Mouse (Mus musculus) midbrain, embryonic 15.5 days (tissue): ENCODE data around the gene Fryl. TPM values are rescaled to one million over a fixed set of nuclear protein-coding genes. Genes with fewer than 3 reads are reported as not detected.

Experiments used
- ATAC-seq: fragments of 200-750 bp; cut with Nextera tagmentation; replicated peaks from 2 replicates; pipeline ENCODE4 v1.8.0; 2017; ENCODE audit warnings: moderate TSS enrichment
- H3K27ac ChIP-seq: fragments of 300-500 bp; sonication (generic); 2 replicates; pipeline ENCODE4 v1.5.1; 2015; ENCODE audit warnings: mild to moderate bottlenecking, inconsistent platforms
- H3K27me3 ChIP-seq: fragments of 300-500 bp; sonication (generic); replicated peaks from 2 replicates; pipeline ENCODE4 v1.6.1; 2015; ENCODE audit warnings: inconsistent platforms
- H3K36me3 ChIP-seq: fragments of 300-500 bp; sonication (generic); replicated peaks from 2 replicates; pipeline ENCODE4 v1.6.1; 2015; ENCODE audit warnings: inconsistent platforms
- H3K4me1 ChIP-seq: fragments of 300-500 bp; sonication (generic); 2 replicates; pipeline ENCODE4 v1.6.1; 2015; ENCODE audit warnings: inconsistent platforms
- H3K4me2 ChIP-seq: fragments of 300-500 bp; sonication (generic); 2 replicates; pipeline ENCODE4 v1.6.1; 2015; ENCODE audit warnings: inconsistent platforms, mild to moderate bottlenecking, moderate library complexity
- H3K4me3 ChIP-seq: fragments of 300-500 bp; sonication (generic); 2 replicates; pipeline ENCODE4 v1.5.1; 2015; ENCODE audit warnings: mild to moderate bottlenecking, inconsistent platforms
- H3K9ac ChIP-seq: fragments of 300-500 bp; sonication (generic); 2 replicates; pipeline ENCODE4 v1.6.1; 2015; ENCODE audit warnings: mild to moderate bottlenecking, inconsistent platforms
- H3K9me3 ChIP-seq: fragments of 300-500 bp; sonication (generic); 2 replicates; pipeline ENCODE4 v1.6.1; 2016; ENCODE audit warnings: inconsistent platforms
- WGBS: fragments of 180-500 bp; shearing (Covaris S2); methylation state at CpG from one replicate; pipeline ENCODE4 v1.1.7; 2015; ENCODE audit warnings: mixed read lengths; 5-methylcytosine and 5-hydroxymethylcytosine counted together
- polyA plus RNA-seq: library from polyadenylated mRNA; unstranded; fragments of >200 nt; fragmentation: Nextera tagmentation; extraction: Ambion mirVana; gene quantifications from 2 replicates; pipeline ENCODE4 v1.2.1, GENCODE M21; 2015

Fryl gene
- polyA plus RNA-seq, 1 experiment from 2014 or later, result 47.5 TPM

DNA sequence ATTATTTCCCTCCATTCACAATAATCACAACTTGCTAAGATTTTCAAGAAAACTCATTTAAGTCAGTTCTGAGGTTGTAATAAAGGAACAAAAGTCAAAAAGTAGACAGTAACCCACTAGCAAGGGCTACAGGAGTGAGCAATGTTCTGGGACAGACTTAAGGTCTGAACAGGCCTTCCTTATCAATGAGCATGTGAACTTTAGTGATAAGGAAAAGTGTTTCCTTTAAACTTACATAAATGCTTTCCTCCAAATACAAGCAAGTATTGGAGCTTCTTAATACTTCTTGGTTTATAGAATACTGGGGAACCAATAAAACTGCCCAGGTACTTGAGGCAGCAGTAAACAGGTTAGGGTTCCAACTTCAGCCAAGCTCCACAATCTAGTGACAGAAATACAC, 3.7 kb downstream of the Fryl start:
- Histone ChIP-seq H3K4me3 (no peak overlapping the region), H3K4me1 (peaks cover 35% of the 10 kb centered on the region), H3K27ac (no peak overlapping the region), H3K9ac (no peak overlapping the region), H3K27me3 (no peaks in the 10 kb centered on the region), H3K4me2 (no peak overlapping the region), H3K36me3 (no peaks in the 10 kb centered on the region), H3K9me3 (no peaks in the 10 kb centered on the region)
- no peak for ATAC-seq

DNA sequence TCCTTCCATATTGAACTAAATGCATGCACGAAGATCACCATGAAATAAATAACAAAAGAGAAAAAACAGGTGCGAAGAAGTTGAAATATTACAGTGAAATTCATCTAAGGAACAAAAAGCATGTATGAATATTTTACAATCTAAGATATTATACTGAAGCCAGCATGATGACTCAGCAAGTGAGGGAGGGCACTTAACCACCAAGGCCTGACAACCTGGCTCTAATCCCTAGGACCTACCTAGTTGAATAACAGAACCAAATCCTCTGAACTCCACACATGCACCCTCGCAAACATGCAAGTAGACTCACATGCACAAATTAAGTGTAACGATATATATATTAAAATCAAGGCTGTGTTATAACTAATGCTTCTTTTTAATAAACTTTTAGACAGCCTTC, 7.1 kb downstream of the Fryl start:
- H3K4me2 ChIP-seq, result no peak overlapping the region
- no peak overlapping the region for H3K4me3 ChIP-seq
- no peaks in the 10 kb centered on the region for H3K9me3 ChIP-seq
- no peak overlapping the region for H3K27ac ChIP-seq
- no peak overlapping the region for H3K9ac ChIP-seq
- no peak for ATAC-seq
- no peaks in the 10 kb centered on the region for H3K36me3 ChIP-seq
- H3K4me1 ChIP-seq, result peaks cover 27% of the 10 kb centered on the region
- WGBS, result 97% methylated on average over 4 of the region's 4 CpGs
- no peaks in the 10 kb centered on the region for H3K27me3 ChIP-seq

DNA sequence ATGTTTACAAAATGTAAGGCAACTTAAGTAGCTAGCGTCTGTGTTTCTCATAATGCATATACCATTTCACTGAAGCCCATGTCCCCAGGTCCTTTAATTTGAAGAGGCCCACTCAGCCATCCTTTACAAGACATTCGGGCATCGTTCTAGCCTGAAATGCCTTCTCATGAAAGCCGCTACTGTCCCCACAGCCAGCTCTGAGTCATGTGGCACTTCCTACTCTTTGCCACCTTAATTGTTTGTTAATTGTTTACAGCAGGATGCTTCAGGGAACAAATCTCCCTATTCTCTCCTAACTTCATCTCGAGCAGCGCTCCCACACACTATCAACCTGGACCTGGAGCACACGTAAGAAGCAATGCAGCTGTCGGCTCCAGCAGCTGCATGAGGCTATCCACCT, 8.2 kb downstream of the Fryl start:
- 84% methylated on average over 8 of the region's 8 CpGs for WGBS
- H3K9ac ChIP-seq, result no peak overlapping the region
- no peaks in the 10 kb centered on the region for H3K9me3 ChIP-seq
- H3K27me3 ChIP-seq, result no peaks in the 10 kb centered on the region
- no peak overlapping the region for H3K4me3 ChIP-seq
- H3K4me2 ChIP-seq, result no peak overlapping the region
- ATAC-seq, result no peak
- H3K4me1 ChIP-seq, result peaks cover 16% of the 10 kb centered on the region
- no peak overlapping the region for H3K27ac ChIP-seq
- H3K36me3 ChIP-seq, result no peaks in the 10 kb centered on the region

DNA sequence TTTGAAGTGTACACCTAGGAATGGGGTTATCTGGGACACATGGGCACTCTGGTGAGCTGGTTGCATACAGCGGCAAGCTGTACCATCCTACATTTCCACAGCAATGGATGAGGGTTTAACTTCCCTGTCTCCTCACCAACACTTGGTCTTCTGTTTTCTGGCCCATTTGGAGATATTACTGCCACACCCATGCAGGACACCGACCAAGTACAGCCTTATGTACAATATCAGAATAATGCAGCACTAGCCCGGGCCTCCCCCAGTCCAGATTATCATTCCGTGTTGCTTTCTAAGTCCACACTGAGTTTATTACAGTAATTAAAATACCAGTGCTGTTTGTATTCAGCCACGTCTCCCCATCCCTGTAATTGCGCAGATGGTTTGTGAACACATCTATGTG, 10.0 kb downstream of the Fryl start:
- Histone ChIP-seq H3K4me1 (peaks cover 15% of the 10 kb centered on the region), H3K36me3 (no peaks in the 10 kb centered on the region), H3K27ac (no peak overlapping the region), H3K27me3 (no peaks in the 10 kb centered on the region), H3K4me3 (no peak overlapping the region), H3K4me2 (no peak overlapping the region), H3K9me3 (no peaks in the 10 kb centered on the region), H3K9ac (no peak overlapping the region)
- ATAC-seq, result no peak
- WGBS, result 92% methylated on average over 6 of the region's 6 CpGs

DNA sequence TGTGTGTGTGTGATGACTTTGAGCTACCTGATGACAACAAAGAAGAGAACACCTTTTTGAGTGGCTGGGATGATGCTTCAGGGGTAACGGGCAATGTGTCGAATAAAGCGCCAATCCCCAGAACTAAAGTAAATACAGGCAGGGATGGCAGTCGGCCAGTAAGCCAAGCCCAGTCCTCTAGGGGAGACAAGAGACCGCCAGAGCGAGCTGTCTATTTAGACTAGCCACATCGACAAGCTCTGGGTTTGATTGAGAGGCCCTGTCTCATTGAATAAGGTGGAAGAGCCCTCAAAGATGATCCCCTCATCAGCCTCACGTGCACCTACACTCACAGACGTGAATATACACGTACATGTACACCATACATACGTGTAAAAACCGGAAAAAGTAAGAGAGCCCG, 12.0 kb downstream of the Fryl start:
- no peaks in the 10 kb centered on the region for H3K36me3 ChIP-seq
- H3K9ac ChIP-seq, result no peak overlapping the region
- H3K27me3 ChIP-seq, result no peaks in the 10 kb centered on the region
- 57% methylated on average over 13 of the region's 13 CpGs for WGBS
- no peak overlapping the region for H3K4me3 ChIP-seq
- peak; percentile 48; the same call in 1 of the 2 replicates for ATAC-seq
- H3K4me1 ChIP-seq, result peaks cover 19% of the 10 kb centered on the region
- peak overlapping the region; percentile 2; the same call in 1 of the 2 replicates for H3K4me2 ChIP-seq
- H3K27ac ChIP-seq, result no peak overlapping the region
- H3K9me3 ChIP-seq, result no peaks in the 10 kb centered on the region

DNA sequence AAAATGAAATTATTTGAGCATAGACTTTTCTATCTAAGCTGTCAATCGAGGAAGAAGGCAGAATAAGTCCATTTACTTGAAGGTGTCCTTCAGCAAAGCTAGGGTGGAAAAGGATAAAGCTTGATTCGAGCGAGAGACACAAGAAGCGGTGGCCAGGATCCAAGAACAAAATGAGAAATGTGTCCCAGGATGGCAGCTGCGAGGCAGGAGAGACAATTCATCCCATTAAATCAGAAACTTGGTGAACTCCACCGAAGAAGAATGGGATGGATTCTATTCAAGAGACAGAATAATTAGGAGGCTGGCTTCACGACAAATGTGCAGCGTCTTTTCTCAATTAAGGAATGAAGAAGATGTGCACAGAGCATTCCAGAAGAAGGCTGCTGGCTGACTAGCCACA, 14.5 kb downstream of the Fryl start:
- Histone ChIP-seq H3K27me3 (no peaks in the 10 kb centered on the region), H3K9me3 (no peaks in the 10 kb centered on the region), H3K36me3 (no peaks in the 10 kb centered on the region), H3K9ac (no peak overlapping the region), H3K4me2 (no peak overlapping the region), H3K27ac (no peak overlapping the region), H3K4me3 (no peak overlapping the region), H3K4me1 (peaks cover 22% of the 10 kb centered on the region)
- WGBS, result 46% methylated on average over 8 of the region's 8 CpGs
- ATAC-seq, result no peak

DNA sequence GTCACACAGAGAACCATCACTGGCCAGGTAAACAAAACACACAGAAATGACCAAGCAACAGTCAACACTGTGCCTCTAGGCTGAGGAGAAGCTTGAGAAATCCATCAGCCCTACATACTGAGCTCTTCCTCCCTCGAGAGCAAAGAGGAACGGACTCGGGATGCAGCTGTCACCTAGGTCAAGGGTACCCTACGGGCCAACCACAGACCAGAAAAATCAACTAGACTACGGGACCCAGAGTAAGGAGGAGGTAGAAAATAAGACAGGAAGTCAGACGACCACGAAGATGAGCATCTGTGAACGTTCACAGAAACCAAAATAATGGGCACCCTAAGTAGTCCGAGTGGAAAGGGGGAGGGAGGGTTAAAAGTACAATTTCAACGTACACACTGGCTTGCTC, 15.1 kb downstream of the Fryl start:
- Histone ChIP-seq H3K9ac (no peak overlapping the region), H3K27me3 (no peaks in the 10 kb centered on the region), H3K27ac (no peak overlapping the region), H3K4me1 (peaks cover 25% of the 10 kb centered on the region), H3K4me3 (no peak overlapping the region), H3K4me2 (no peak overlapping the region), H3K9me3 (no peaks in the 10 kb centered on the region), H3K36me3 (no peaks in the 10 kb centered on the region)
- WGBS, result 74% methylated on average over 10 of the region's 10 CpGs
- no peak for ATAC-seq

DNA sequence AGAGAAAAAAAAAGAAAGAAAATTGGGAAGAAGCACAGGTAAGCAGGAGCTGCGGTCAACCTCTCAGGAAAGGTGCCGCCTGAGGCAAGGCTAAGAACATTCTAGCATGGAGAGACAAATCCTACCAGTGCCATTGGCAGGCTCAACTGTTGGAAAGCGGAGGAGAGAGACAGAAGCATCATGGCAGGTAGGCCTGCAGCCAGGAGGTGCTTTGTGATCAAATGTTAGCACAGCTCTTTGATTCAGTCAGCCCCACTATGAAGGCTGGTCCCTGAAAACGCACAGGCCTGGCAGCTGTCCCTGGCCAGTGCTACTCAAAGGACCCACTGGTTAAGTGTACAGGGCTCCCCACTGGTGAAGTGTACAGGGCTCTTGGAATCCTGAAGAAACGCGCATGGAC, 16.0 kb downstream of the Fryl start:
- 89% methylated on average over 6 of the region's 6 CpGs for WGBS
- Histone ChIP-seq H3K4me3 (no peak overlapping the region), H3K9ac (no peak overlapping the region), H3K27ac (no peak overlapping the region), H3K4me1 (peaks cover 25% of the 10 kb centered on the region), H3K27me3 (no peaks in the 10 kb centered on the region), H3K36me3 (no peaks in the 10 kb centered on the region), H3K9me3 (no peaks in the 10 kb centered on the region), H3K4me2 (no peak overlapping the region)
- no peak for ATAC-seq

DNA sequence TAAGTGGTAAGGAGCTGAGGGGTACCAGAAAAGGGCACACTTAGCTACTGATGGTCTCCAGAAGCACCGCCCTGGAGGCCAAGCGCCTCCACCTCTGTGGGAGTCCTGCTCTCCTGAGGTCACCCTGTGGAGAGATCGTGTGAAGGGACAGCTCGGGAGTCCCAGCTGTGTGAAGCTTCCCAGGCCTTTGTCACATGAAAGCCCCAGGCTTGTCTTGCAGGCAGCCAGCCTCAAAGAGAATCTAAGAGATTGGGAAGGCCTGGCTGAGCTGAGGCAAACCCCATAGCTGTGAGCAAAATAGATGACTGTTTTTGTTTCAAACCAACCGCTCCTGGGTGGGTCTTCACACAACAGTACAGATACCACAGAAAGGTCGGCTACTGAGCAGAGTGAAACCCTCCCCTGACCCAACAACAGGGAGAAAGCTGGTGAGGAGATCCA, 19.5 kb downstream of the Fryl start:
- Histone ChIP-seq H3K9me3 (no peaks in the 10 kb centered on the region), H3K4me2 (no peak overlapping the region), H3K9ac (no peak overlapping the region), H3K36me3 (no peaks in the 10 kb centered on the region), H3K27me3 (no peaks in the 10 kb centered on the region), H3K27ac (no peak overlapping the region), H3K4me3 (no peak overlapping the region), H3K4me1 (peaks cover 26% of the 10 kb centered on the region)
- WGBS, result 13% methylated on average over 6 of the region's 6 CpGs
- 0 out of 2 replicates have a peak, but pooled peaks have one; percentile 45 for ATAC-seq

DNA sequence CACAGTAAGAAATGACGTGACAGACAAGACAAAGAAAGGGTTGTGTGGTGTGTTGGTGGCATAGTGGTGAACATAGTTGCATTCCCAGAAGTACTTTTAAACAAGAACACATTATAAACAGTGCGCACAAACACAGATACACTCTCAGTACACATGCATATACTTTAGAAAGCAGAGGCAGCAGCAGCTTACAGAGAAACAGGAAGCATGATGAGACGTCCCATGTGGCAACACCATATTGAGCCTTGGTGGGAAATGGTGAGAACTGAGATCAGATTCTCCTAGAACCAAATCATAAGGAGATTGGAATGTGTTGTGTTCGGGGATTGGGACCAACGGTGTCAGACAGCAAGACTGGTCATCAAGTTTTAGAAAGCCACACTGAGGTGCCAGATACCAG, 21.2 kb downstream of the Fryl start:
- Histone ChIP-seq H3K9me3 (no peaks in the 10 kb centered on the region), H3K27ac (no peak overlapping the region), H3K4me3 (no peak overlapping the region), H3K36me3 (no peaks in the 10 kb centered on the region), H3K9ac (no peak overlapping the region), H3K4me2 (no peak overlapping the region), H3K4me1 (peaks cover 19% of the 10 kb centered on the region), H3K27me3 (no peaks in the 10 kb centered on the region)
- 88% methylated on average over 5 of the region's 5 CpGs for WGBS
- no peak for ATAC-seq

DNA sequence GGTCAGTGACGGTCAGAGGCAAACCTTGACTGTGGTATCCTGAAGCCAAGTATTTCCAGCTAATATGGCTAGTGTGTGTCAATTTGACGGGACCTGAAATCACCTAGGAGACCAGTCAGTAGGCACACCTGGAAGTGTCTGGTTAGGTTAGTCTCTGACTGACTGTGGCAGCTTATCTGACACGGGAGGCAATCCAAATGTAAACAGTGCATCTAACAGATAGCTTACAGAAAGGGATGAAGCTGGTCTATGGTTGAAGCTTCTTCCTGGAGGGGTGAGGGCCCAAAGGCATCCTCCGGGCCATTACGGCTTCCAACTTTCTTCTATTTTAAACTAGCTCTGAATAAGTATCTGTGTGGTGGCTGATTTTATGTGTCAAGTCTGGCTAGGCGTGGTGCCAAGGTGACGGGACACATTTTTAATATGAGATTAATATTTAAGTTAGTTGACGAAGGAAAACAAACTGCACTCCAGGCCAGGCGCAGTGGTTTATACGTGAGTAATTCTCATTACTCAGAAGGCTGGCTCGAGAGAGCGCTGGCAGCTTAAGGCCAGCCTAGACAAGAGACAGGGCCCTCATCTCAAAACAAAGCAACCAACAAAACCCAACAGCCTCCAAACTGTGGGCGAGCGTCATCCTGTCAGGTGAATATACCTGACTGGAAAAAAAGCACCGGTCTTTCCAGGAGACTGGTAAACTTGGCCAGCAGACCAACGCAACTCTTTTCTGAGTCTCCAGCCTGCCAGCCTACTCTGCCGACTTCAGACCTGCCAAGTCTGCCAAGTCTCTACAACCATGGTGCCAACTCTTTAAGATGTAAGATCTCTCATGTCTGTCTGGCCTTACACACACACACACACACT, 23.2 kb downstream of the Fryl start:
- Histone ChIP-seq H3K4me3 (no peak overlapping the region), H3K4me2 (no peak overlapping the region), H3K27ac (no peak overlapping the region), H3K36me3 (no peaks in the 10 kb centered on the region), H3K4me1 (peaks cover 25% of the 10 kb centered on the region), H3K9ac (no peak overlapping the region), H3K27me3 (no peaks in the 10 kb centered on the region), H3K9me3 (no peaks in the 10 kb centered on the region)
- WGBS, result 85% methylated on average over 17 of the region's 17 CpGs
- ATAC-seq, result no peak

DNA sequence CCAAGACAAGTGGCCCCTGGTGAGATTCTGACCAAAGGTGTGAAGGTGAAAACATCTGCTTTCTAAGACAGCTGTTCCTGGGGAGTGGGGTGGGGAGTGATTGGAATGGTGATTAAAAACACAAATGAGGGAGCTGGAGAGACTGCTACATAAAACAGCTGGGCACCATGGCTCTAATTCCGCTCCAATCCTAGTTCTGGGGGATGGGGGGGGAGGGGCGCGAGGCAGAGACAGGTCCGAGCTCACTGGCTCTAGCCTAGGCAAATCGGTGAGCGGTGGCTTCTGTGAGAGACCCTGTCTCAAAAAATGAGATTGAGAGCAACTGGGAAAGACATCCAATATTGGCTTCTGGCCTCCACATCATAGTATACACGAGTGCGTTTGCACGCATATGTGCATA, 24.2 kb downstream of the Fryl start:
- peaks cover 32% of the 10 kb centered on the region for H3K4me1 ChIP-seq
- no peaks in the 10 kb centered on the region for H3K27me3 ChIP-seq
- H3K9me3 ChIP-seq, result no peaks in the 10 kb centered on the region
- no peak for ATAC-seq
- no peak overlapping the region for H3K4me2 ChIP-seq
- H3K27ac ChIP-seq, result no peak overlapping the region
- H3K36me3 ChIP-seq, result no peaks in the 10 kb centered on the region
- no peak overlapping the region for H3K4me3 ChIP-seq
- no peak overlapping the region for H3K9ac ChIP-seq
- 30% methylated on average over 9 of the region's 9 CpGs for WGBS

DNA sequence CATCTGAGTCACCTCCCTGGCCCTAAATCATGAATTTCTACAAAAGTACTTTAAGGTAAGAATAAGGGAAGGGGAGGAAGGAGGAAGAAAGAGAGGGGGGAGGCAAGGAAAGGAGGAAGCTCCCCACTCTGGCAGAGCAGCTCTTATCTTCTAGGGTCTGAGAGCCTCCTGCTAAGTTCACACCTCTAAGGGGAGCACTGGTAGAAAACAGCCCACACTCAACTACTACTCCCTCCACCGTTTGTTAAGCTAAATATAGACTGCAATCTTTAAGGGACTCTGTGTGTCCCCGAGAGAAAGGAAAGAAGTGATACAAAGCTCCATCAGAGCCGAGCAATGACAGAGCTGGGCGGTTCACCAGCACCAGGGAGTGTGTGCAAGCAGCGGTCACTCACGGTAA, 24.6 kb downstream of the Fryl start:
- Histone ChIP-seq H3K27me3 (no peaks in the 10 kb centered on the region), H3K4me3 (no peak overlapping the region), H3K4me1 (peaks cover 28% of the 10 kb centered on the region), H3K9ac (no peak overlapping the region), H3K27ac (no peak overlapping the region), H3K4me2 (no peak overlapping the region), H3K9me3 (no peaks in the 10 kb centered on the region), H3K36me3 (no peaks in the 10 kb centered on the region)
- whole genome bisulfite sequencing, result 18% methylated on average over 6 of the region's 6 CpGs
- no peak for ATAC-seq
